Mouse (Mus musculus): ENCODE data around the gene Bcl6b. TPM values are rescaled to one million over a fixed set of nuclear protein-coding genes. Genes with fewer than 3 reads are reported as not detected.

The Bcl6b gene
- total RNA-seq, 2 experiments from 2014 or later: 1.4 to 2.6 TPM

DNA sequence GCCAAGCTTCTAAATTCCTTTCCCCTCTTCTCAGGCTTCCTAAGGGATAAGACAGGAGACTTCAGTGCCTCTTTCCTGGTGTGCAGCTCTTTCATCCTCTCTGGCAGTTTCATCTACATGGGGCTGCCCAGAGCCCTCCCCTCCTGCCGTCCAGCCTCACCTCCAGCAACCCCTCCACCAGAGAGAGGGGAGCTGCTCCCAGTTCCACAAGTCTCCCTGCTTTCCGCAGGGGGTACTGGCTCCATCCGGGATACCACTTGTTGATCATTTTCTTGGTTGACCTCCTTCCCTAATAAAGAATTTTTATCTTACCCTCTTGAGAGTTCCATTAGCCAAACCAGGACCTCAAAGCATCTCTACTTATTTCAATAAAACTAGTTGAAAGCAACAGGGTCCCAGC lies 13.5 kb downstream of the Bcl6b start:
- Histone ChIP-seq H3K27ac (no peak overlapping the region), H3K4me3 (no peak overlapping the region)
- TF ChIP-seq CTCF (IDR thresholded peaks at IDR 0.05): no peak
- intact Hi-C loops (cut with DNase I): no loop called here
- no peak for DNase-seq

GRCm38 (mm10) chr11:70215301-70215700 lies 14.3 kb downstream of the Bcl6b start:
- Histone ChIP-seq H3K4me3 (no peak overlapping the region), H3K27ac (no peak overlapping the region)
- intact Hi-C loops (cut with DNase I): no loop called here
- no peak for TF ChIP-seq CTCF (IDR thresholded peaks at IDR 0.05)
- DNase-seq: no peak

DNA sequence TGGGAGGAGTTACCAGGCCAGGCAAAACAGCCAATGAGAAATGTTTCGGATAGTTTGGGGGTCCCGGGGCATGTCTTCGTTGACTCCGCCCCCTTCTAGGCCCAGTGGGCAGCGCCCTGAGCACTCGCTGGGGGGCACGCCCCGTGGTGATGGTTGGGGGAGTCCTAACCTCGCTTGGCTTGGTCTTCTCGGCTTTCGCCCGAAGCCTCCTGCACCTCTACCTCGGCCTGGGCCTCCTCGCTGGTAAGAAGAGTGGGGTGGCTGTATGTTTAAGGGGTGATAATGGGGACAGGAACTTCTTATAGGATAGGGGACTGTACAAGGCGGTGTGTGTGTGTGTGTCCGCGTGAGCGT lies 14.8 kb downstream of the Bcl6b start:
- no peak for TF ChIP-seq CTCF (IDR thresholded peaks at IDR 0.05)
- Histone ChIP-seq H3K4me3 (peak overlapping the region; percentile 67; the same call in 1 of the 2 replicates), H3K27ac (no peak overlapping the region)
- intact Hi-C loops (cut with DNase I): no loop called here
- no peak for DNase-seq

GRCm38 (mm10) chr11:70214191-70214855 lies 15.3 kb downstream of the Bcl6b start:
- intact Hi-C loops (cut with DNase I): no loop called here
- peak; percentile 55 for DNase-seq
- H3K27ac ChIP-seq: peak overlapping the region; percentile 43
- no peak for TF ChIP-seq CTCF (IDR thresholded peaks at IDR 0.05)
- H3K4me3 ChIP-seq: peak overlapping the region; percentile 67

GRCm38 (mm10) chr11:70213736-70214135 lies 15.9 kb downstream of the Bcl6b start:
- Histone ChIP-seq H3K4me3 (peak overlapping the region; percentile 67), H3K27ac (no peak overlapping the region; the same call in 1 of the 2 replicates)
- no peak for TF ChIP-seq CTCF (IDR thresholded peaks at IDR 0.05)
- intact Hi-C loops (cut with DNase I): loop anchor here (1.0 to 2.0 kb wide), 2 partner anchors 139 to 159 kb away; partner anchors contain the start of gene Asgr1
- DNase-seq: peak; percentile 18

DNA sequence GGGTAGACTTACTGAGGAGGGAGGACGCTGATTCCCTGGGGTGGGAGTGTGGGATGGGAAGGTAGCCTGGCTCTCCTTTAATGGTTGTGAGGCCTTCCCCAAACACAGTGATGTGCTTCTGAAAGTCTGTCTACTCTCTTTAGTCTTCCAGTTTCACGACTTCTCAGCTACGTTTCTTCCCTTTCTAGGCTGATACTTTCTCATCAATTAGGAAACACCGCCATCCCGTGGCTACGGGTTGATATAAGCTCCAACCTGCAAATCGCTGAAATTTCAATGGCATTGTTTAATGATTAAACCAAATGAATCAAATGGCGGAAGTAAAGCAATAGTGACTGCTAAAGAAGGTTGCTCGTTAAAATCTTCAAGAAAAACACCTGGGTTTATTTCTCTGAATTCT lies 16.7 kb downstream of the Bcl6b start:
- TF ChIP-seq CTCF (IDR thresholded peaks at IDR 0.05): peak; percentile 74
- Histone ChIP-seq H3K27ac (peak overlapping the region; percentile 48; the same call in 1 of the 2 replicates), H3K4me3 (no peak overlapping the region; the same call in 1 of the 2 replicates)
- intact Hi-C loops (cut with DNase I): loop anchor here (1.0 to 2.0 kb wide), 2 partner anchors 139 to 158 kb away; partner anchors contain the start of gene Asgr1
- peak; percentile 58 for DNase-seq

GRCm38 (mm10) chr11:70212423-70212822 lies 17.2 kb downstream of the Bcl6b start, which contains the start of gene Slc16a11:
Slc16a11 (plus strand) TSS chr11:70212752.
- Histone ChIP-seq H3K4me3 (peak within 1 kb of the TSS; percentile 67), H3K27ac (peak within 1 kb of the TSS; percentile 48; the same call in 1 of the 2 replicates)
- TF ChIP-seq CTCF (IDR thresholded peaks at IDR 0.05): no peak
- DNase-seq: peak; percentile 42
- intact Hi-C loops (cut with DNase I): loop anchor here (2.0 kb wide), 1 partner anchor 158 kb away; the partner anchor contains the start of gene Asgr1

DNA sequence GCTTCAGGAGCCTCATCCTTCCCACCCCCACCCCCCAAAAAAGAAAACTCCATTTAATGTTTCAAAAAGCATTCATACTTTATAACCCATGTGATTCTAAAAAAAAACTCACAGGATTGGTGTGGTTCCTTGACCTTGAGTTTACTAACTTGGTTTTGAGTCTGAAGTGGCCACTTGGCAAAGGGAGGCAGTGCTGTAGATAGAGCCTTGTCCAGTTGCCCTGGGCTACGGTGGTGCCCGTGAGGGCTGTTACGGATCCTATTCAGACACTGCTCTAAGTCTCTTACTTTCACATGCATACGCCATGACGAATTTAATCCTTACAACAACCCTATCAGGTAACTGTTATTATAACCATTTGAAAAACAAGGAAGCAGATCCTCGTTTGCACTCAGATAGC lies 17.6 kb downstream of the Bcl6b start:
- intact Hi-C loops (cut with DNase I): loop anchor here (2.0 kb wide), 1 partner anchor 157 kb away; the partner anchor contains the start of gene Asgr1
- H3K27ac ChIP-seq: no peak overlapping the region
- H3K4me3 ChIP-seq: no peak overlapping the region
- DNase-seq: no peak
- TF ChIP-seq CTCF (IDR thresholded peaks at IDR 0.05): no peak

- intact Hi-C loops (cut with DNase I): no loop called here
- no peak overlapping the region for H3K27ac ChIP-seq
- no peak for TF ChIP-seq CTCF (IDR thresholded peaks at IDR 0.05)
- DNase-seq: peak; percentile 6
- no peak overlapping the region for H3K4me3 ChIP-seq
These were observed 18.9 kb downstream of the Bcl6b start for GRCm38 (mm10) chr11:70210681-70211080.

DNA sequence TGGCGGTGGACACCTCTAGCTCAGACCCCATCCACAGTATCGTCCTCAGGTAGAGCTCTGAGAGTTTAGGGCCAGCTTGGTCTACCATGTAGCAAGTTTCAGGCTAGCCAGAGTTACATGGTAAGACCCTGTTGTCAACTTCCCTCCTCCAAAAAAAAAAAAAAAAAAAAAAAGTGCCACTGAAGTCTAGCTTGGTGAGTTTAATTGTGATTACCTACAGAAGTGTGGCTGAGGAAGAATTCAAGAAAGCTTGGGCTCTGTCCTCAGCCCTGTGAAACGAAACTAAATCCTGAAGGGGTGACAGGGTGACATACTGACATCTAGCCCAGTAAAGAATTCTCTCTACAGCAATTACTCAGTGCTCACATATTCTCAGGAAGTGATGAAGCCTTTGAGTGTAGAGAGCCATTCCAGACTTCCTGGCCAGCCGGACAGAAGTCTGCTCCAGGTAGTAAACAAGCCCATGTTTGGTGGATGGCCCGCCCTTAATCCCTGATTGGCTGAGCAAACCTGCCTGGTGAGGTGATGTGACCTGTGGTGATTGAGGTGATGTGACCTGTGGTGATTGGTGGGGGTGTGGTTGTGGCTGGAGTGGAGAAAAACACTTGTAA lies 20.7 kb downstream of the Bcl6b start:
- DNase-seq: peak; percentile 6
- TF ChIP-seq CTCF (IDR thresholded peaks at IDR 0.05): no peak
- H3K27ac ChIP-seq: no peak overlapping the region
- H3K4me3 ChIP-seq: no peak overlapping the region
- intact Hi-C loops (cut with DNase I): no loop called here

GRCm38 (mm10) chr11:70207283-70207682 lies 22.3 kb downstream of the Bcl6b start:
- intact Hi-C loops (cut with DNase I): no loop called here

DNA sequence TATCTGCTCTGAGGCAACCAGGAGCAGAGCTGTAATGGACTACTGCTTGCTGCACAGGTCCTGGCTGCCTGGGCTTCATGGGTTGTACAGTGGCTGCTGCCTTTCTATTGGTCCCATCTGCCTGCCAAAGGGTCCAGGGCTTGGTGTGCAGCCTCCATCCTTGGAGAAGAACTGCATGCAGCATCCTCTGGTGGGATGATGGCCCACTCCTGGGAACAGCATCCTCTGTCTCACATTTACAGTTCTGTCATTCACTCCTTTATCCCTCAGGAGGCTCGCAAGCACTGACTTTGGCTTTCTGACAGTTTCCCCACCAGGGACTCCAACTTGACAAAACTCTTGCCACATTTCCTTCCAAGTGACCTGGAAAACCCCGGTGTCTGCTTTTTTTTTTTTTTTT lies 22.8 kb downstream of the Bcl6b start:
- intact Hi-C loops (cut with DNase I): no loop called here
- no peak for DNase-seq
- Histone ChIP-seq H3K4me3 (no peak overlapping the region), H3K27ac (no peak overlapping the region)
- TF ChIP-seq CTCF (IDR thresholded peaks at IDR 0.05): no peak

More at GRCm38 (mm10) chr11:70207283-70207682, 22.3 kb downstream of the Bcl6b start:
- H3K4me3 ChIP-seq: no peak overlapping the region
- H3K27ac ChIP-seq: no peak overlapping the region
- DNase-seq: no peak
- TF ChIP-seq CTCF (IDR thresholded peaks at IDR 0.05): no peak

GRCm38 (mm10) chr11:70201691-70202090 lies 27.9 kb downstream of the Bcl6b start:
- DNase-seq: peak; percentile 88
- intact Hi-C loops (cut with DNase I): no loop called here
- Histone ChIP-seq H3K4me3 (no peak overlapping the region), H3K27ac (peak overlapping the region; percentile 35; the same call in 1 of the 2 replicates)
- peak; percentile 96 for TF ChIP-seq CTCF (IDR thresholded peaks at IDR 0.05)

Measured in gastrocnemius, adult 2 months (tissue).